Mouse (Mus musculus) frontal cortex, postnatal 25 days (tissue): ENCODE data around the gene Gm49368.

Source experiments
- DNase-seq, 2 experiments: peaks; one replicate each; pipeline ENCODE4 v3.0.0; 2022; ENCODE audit warnings: low spot score in 2 of 2

The Gm49368 gene

DNA sequence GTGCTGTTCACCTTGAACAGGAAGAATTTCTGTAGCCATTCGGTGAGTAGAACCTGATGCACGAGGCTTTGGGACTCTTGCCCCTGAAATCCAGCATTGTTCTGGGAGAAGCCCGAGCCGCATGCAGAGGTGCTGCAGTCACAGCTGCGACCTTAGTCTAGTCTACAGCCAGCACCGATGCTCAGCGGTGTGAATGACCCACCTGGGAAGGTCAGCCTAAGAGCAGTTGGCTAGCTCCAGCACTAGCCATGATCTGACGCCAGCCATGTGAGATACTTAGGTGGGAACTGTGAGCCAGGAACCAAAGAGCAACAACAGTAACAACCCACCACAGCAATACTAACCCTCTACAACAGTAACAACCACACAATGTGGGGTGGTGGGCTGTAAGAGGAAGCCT, 4.6 kb upstream of the Gm49368 start:
- no peak for DNase-seq

DNA sequence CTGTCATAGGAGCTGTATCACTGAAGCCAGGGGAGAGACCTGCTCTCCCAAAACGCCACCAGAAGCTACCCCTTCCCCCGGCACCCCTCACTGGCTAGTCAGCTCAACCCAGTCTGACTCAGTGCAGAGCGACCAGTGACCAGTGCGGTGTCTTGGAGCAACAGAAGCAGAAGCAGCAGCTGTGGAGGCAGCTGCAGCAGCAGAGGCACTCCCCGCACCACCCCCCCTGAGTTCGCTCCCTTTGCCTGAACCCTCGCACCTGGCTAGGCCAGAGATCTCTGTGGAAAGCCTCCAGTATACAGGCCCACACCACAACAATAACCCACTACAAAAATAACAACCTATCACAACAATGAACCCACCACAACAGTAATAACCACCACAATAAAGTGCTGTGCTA, 3.9 kb upstream of the Gm49368 start:
- DNase-seq = no peak

DNA sequence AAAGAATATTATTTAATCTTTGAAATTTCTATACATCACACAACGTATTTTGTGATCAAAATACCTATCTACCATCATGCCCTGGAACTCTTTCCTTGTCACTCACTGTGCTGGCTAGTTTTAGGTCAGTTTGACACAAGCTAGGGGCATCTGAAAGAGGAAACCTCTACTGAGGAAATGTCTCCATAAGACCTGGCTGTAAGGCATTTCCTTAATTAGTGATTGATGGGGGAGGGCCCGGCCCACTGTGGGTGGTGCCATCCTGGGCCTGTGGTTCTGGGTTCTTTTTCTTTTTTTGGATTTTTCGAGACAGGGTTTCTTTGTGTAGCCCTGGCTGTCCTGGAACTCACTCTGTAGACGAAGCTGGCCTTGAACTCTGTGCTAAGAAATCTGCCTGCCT, 3.4 kb upstream of the Gm49368 start:
- DNase-seq = no peak

DNA sequence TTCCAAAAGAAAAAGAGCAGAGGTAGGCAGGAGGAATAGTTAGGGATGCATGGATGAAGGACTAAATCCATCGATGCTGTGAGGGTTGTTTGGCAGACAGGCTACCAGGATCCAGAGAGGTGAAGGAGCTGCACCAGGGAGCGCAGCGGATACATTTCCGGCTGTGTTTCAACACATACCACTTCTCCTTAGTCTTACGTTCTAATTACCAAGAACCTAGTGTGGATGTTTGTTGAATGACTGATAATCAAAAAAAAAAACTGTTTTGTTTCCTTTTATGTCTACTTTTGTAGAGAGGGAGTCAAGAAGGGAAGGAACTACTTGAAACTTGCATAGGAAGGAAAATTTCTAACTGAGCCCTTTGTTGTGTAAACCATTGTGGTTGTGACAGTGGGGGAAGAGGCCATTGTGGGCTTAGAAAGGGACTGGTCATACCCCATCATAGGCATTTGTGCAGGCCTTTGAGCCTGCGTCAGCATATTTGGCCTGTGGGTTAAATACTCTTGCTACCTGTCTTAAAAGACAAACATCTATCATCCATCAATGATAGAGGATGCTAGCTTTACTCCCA, 813 bp downstream of the Gm49368 start:
- DNase-seq = no peak

DNA sequence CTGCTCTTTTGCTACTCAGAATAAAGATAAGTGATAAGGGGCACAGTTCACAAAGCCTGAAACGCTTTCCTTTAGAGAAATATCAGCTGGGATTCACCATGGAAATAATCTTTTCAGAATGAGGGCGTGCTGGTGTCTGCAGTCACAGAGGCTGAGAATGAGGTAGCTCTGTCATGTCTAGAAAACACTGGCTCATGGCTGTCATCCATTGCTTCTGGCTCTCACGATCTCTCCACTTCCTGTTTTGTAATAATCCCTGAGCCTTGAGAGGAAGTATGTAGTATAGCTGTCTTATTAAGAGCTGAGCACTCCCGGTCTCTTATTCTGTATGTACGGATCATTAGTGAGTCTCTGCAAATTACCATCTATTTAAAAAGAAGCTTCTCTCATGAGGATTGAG, 3.1 kb downstream of the Gm49368 start:
- DNase-seq = no peak

DNA sequence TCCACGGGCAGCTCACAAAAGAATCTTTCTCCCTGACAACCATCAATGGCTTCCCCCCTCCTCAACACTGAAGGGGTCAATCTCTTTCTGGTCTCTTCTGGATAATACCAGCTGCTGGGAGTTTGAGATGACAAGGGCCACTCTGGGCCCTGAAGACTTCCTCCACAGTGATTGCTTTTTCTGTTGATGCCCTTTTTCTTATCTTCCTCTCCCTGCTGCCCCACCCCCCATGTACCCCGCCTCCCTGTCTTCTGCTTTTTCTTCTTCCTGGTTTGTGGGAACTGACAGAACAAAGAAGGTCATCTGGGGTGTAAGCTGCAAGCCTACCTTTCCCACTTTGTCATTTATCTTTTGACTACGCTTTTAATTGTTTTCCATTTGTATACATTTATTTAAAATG, 5.4 kb downstream of the Gm49368 start:
- DNase-seq = no peak

DNA sequence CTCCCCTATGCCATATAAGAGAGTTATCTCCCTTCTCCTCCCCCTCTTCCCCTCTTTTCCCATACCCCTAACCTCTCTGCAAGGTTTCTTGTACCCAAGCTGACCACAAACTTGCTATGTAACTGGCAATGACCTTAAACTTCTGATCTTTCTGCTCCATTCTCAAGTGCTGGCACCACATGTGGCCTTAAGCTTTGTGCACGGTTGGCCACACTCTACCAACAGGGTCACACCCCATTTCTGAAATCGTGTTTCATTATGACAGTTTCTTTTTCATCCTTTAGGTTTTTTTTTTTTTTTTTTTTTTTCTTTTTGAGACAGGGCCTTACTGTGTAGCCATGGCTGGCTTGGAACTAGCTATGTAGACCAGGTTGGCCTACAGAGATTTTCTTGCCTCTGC, 7.4 kb downstream of the Gm49368 start:
- no peak for DNase-seq

DNA sequence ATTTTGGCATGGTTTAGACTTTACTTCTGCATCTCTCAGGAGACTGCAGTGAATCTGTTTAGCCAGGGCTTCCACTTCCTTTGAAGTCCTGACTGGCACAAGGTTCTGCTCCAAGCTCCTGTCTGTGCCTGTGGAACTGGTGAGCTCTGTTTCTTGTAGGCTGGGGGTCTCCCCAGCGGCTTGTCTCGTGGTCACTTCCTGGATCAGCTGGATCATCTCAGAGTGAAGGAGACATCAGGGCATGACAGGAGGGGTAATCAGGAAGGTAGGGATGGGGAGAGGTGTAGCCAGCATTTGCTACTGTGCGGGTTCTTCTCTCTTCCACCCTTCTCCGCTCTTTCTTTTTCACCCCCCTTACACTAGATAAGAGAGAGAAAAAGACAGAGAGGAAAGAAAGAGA, 9.3 kb downstream of the Gm49368 start:
- no peak for DNase-seq

DNA sequence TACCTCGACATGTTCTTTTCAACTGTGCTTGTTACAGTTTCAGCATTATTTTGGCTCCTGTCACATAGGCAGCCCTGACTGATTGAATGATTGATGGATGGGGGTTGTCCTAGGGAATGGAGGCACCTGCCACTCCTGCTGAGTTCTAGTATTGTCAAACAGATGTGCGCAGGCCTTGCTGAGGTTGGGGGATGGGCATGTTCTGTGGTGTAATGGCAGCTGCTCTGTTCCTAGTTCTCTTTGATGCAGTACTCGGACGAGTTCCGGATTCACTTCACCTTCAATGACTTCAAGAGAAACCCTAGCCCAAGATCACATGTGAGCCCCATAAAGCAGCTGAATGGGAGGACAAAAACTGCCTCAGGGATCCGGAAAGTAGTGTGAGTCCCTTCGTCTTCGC, 17.5 kb downstream of the Gm49368 start:
- DNase-seq = no peak

DNA sequence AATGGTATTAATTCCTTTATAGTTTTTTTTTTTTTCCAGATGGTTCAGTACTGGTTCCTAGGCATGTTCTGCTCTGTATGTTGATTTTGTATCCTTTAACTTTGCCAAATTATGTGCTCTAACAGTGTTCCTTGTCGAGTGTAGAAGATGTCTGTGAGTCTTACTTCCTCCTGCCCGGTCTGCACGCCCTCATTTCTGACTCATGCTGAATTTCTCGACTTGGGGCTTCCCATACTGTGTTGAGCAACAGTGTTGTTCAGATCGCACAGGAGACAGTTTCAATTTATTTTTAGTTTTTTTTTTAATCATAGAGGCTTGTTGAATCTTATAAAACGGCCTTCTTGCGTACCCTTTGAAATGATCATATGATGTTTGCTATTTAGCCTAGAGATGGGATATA, 26.7 kb downstream of the Gm49368 start:
- no peak for DNase-seq

DNA sequence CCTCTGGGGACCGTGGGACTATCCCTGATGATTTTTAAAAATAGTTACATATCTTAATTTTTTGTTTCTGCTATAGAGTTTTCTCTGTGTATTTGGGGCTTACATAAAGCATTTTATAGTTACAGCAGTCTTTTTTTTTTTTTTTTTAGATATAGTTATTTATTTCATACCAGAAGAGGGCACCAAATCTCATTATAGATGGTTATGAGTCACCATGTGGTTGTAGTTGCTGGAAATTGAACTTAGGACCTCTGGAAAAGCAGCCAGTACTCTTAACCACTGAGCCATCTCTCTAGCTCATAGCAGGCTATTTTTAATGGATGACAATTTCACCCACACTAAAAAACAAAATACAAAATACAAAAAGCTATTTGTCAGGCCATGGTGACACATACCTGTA, 35.7 kb downstream of the Gm49368 start:
- DNase-seq = no peak

DNA sequence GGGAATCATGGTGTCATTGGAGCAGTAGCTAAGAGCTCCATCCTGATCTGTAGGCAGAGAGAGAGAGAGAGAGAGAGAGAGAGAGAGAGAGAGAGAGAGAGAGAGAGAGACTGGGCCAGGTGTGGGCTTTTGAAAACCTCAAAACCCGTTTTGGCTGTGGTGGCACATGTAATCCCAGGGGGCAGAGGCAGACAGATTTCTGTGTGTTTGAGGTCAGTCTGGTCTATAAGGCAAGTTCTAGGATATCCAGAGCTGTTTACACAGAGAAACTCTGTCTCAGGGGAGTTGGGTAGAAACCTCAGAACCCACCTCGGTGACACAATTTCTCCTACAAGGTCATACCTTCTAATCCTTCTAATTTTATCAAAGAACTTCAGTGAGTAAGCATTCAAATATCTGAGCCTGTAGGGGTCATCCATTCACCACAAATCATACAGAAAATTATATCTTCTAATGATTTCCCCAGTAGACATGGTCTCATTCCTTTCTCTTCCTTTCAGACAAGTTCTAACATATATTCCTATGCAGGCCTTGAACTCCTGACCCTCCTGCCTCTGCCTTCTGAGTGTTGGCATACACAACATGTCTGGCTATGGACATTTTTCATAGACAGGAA, 38.4 kb downstream of the Gm49368 start:
- no peak for DNase-seq

DNA sequence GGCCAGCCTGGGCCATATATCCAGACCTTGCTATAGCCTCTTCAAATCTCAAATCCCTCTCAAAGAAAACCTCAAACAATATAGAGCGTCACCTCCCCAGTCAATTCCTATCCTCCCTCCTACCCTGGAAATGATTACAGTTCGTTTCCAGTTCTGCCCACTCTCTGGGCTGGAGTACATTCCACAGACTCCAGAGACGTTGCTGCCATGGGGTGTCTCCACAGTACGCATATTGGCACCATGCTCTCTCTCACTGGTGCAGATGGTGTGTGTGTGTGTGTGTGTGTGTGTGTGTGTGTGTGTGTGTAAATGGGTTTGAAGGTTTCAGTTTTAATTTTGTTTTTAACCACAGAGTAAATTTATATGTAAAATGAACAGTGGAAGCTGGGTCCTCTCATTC, 42.8 kb downstream of the Gm49368 start:
- DNase-seq = no peak

DNA sequence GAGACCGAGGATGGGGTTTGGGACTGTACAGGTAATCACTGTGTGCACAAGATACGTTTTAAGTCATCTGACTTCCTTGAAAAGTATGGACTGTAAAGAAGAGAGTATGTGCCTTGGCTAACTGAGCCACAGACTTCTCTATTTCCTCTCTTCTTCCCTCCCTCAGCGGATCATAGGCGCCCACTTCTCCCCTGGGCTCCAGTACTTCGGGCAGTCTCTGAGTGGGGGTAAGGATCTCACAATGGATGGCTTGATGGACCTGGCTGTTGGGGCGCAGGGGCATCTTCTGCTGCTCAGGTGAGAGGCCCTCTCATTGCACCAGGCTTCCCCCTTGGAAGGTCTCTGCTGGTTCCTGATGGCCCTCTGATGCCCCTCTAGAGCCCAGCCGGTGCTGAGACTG, 45.0 kb downstream of the Gm49368 start:
- DNase-seq = no peak

DNA sequence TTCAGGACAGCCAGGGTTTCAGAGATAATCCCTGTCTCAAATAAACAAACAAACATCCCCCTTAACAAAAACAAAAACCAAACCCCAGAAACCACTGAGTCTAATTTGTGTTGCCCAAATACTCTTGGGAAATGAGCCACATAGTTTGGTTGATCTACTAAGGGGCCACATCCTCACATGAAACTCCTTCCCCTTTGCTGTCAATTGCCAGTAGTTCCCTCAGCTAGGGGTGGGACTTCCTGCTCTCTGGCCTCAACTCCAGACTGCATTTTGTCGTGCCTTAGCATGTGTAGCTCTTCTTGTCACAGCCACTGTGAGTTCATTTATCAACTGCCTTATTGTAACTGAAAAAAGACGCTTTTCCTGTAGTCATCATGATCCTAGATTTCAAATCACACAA, 47.8 kb downstream of the Gm49368 start:
- no peak for DNase-seq

DNA sequence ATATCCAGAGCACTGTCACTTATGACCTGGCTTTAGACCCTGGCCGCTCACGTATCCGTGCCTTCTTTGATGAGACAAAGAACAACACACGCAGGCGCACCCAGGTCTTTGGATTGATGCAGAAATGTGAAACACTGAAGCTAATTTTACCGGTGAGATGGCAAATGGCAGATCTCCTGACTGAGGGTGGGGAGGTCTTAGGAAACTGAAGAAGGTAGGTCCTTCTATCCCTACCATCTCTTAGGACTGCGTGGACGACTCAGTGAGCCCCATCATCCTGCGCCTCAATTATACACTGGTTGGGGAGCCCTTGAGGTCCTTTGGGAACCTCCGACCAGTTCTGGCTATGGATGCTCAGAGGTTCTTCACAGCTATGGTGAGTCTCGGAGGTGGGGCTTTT, 49.6 kb downstream of the Gm49368 start:
- no peak for DNase-seq

DNA sequence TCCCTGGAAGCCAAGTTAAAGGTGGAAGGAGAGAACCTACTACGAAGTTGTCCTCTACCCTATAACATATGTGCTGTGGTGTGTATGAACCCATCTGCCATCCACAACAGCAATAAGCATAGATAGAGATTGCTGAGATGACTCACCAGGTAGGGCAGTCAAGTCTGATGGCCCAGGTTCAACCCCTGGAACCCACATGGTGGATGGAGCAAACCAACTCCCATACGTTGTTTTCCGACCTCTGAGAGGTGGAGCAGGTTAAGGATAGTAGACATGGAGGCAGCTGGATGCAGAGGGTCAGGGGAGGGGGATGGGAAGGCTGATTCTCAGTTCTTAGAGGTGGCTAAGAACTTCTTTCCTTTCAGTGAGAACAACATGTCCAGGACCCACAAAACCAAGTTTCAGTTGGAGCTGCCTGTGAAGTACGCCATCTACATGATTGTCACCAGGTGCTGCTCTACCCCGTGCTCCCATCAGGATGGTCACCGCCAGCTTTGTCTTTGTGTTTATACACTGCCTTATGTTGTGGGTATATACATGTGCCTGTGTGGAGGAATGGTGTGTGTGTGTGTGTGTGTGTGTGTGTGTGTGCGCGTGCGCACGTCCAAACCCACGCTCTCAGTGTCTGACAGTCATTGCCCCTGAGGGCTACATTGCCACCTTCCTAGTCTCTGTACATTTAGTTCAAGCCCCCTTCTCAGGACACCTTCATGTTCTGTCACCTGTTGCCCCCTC, 52.1 kb downstream of the Gm49368 start:
- DNase-seq = no peak

DNA sequence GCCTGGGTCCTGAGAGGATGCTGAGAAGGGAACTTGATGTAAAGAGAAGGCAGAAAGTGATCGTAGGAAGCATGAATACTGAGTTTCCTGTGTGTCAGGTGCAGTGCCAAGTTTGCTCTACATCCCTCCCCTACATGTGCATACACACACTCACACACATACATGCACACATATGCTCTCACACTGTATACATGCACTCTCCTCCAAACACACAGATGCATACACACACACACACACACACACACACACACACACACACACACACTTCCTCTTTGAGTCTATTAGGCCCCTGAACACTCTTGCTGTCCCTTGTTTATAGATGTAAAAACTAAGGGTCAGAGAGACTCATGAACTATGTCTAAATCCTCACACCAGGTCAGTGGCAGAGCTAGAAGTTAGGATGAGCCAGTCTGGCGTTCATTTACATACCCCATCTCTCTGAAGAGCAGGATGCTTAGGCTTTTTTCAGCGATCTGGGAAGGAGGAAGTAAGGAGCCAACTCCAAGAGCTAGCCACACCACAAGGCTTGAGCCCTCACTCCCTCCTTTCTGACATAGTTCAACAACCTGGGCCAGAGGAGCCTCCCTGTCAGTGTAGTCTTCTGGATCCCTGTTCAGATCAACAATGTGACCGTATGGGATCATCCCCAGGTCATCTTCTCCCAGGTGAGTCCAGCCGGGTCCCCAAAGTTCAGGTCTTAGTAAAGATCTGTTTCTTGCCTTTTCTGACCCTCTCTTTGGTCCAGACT, 52.9 kb downstream of the Gm49368 start:
- DNase-seq = no peak

DNA sequence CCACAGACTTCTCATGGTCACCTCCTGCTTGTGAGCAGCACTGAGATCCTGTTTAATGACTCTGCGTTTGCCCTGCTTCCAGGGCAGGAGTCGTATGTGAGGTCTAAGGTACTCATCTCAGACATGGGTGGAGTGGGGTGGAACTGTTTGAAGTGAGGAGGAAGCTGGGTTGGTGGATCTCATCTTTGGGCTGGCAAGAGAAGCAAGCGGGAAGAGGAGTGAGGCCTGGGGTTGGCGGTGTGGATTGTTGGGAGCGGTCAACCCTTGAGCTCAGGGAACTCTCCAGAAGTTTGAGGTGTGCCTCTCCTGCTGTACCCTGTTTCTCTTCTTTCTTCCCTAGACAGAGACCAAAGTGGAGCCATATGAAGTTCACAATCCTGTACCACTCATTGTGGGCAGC, 53.9 kb downstream of the Gm49368 start:
- DNase-seq = no peak

DNA sequence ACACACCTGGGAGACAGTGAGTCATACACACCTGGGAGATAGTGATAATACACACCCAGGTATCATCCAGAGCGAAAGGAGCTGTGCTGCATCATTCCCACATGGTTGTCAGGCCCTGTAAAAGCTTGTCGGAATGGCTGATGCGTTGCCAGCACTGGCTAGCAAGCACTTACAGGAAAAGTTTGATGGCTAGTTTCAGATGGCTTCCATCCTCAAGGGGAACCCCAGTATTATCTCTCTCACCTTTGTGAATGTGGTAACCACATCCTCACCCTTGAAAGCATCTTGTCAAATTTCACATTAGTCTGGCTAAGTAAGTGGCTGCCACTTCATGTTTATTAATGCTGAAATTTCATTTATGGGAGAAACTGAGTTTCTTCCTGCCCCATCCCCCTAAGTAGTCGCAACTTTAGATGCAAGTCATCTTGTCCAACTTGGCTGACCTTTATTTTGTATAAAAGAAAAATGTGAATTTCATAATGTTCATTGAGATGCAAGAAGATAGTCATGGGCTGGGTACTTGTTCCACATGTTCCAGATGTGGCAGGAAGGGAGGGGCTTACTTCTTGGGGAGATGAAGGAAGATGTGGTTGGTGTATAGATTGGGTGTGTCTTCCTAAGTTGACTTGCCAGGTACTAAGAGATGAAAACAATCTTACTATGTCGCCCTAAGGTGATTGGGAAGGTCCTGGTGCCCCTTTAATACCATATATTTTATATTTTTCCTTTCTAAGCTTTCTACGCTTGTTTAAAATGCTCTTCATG, 57.4 kb downstream of the Gm49368 start:
- DNase-seq = no peak

DNA sequence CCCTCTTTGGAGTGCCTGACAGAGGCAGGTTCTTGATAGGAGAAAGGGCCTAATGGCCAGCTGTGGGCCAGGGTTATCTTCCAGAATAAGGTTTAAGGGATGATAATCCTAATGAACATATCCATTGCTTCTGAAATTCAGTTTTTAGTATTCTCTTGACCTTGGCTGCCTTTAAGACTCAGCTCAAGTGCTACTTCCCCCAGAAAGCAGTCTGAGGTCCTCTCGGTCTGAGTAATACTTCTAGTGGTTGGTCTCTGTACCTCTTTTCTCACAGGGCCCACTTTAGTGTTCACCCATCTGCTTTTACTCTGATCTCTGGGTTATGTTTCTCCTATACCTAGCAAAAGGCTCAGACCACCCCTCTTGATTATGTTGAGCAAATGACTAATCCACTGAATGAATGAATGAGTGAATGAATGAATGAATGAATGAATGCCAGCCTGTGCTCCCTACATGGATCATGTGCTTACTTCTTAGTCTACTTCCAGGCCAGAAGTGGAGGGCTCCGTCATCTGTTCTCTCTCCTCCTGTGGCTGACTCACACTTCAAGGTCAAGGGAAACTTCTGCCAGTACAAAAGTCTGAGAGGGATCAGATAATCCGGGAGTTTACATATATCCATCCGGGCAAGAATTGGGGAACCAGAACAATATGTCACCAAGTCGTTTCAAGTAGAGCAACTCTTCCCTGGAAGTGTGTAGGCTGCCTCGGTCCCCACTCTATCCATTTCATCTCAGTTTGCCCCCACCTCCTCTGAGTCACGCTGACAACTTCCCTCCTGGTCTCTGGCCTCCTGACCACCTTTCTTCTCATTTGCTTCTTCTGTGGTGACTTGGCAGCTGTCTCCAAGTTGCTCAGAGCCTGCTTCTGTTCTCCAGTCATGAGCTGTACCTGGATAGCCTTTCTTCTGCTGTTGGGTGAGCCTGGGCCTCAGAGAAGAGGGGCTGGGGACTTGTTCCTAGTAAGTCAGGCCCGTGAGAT, 66.5 kb downstream of the Gm49368 start, which contains the start of gene Itgax:
Gene Itgax, plus strand, starts transcription at position 807 of the 980 bp plus-strand sequence.
- no peak for DNase-seq
